Mouse (Mus musculus): ENCODE measurements around the gene Ift52.
"Not testable (repeated sequence)": the region's sequence is repeated elsewhere in the genome, so short reads cannot be mapped to it uniquely, and the experiment has no call there.

Ift52 gene

GRCm38 (mm10) chr2:163032622-163033021 lies 15.5 kb downstream of the Ift52 start:
- DNase-seq, result no peak

GRCm38 (mm10) chr2:163039940-163040339 lies 22.8 kb downstream of the Ift52 start:
- no peak for DNase-seq

DNA sequence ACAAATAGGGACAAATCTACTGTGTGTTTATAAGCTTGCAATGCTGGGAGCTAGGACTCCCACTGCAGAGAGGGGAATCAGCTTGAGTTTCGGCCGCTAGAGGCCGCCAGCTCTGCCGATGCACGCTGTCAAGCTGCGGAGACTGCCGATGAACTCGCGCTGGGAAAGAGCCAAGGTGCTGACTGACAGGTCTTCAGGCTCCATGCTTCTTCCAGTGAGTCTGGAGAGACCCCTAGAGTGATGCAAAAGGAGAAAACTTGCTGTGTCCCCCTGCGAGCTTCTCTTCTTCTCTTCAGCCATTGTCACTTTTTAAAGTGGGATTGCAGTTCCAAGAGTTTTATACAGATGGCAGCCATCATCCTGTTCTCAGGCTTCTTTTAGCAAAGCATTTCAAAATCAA lies 31.0 kb downstream of the Ift52 start:
- DNase-seq, result peak; percentile 85

DNA sequence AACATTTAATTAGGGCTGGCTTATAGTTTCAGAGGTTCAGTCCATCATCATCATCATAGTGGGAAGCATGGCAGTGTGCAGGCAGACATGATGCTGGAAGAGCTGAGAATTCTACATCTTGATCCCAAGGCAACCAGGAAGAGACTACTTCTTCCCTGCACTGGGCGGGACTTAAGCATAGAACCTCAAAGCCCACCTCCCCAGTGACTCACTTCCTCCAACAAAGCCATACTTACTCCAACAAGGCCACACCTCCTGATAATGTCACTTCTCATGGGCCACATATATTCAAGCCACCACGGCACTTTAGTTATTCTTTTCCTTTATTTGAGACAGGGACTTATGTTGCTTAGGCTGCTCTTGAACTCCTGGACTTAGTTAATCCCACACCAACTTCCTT lies 32.0 kb downstream of the Ift52 start:
- DNase-seq, result no peak

- no peak for DNase-seq
Observed at GRCm38 (mm10) chr2:163051691-163052090, 34.5 kb downstream of the Ift52 start.

- DNase-seq, result no peak
Observed at GRCm38 (mm10) chr2:163052101-163052500, 34.9 kb downstream of the Ift52 start.

GRCm38 (mm10) chr2:163052826-163053225 lies 35.7 kb downstream of the Ift52 start:
- DNase-seq, result no peak

- DNase-seq, result peak; percentile 82
Observed at GRCm38 (mm10) chr2:163054335-163054840, 37.2 kb downstream of the Ift52 start, which contains the start of gene Mybl2. Gene Mybl2 (plus strand): TSS chr2:163054687.

DNA sequence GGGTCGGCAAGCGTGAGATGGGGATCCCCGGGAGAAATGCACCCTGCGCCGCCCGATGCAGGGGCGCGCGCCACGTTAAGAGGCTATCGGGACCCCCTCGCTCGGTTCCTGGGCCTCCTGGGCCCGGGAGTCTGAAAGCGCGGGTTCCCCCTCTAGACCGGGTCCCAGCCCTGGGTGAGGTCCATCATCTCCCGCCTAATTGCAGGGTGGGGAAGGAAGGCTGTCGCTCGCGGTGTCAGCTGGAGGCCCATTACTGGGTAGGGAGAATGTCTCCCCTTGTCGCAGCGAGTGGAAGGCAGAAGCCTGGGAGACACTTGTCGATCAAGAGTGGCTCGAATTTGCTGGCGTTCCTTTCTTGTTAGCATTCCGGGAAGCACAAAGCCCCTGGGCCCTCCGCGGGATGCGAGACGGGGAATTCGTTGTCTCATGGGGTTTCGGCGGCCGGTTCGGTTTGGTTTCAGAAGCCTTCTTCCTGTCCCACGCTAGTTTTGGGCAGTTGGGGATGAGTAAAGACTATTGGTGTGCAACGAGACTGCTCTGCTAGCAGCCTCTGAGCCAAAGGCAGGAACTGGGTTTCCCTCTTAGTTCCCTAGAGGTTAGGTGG lies 37.8 kb downstream of the Ift52 start:
- peak; percentile 11 for DNase-seq

DNA sequence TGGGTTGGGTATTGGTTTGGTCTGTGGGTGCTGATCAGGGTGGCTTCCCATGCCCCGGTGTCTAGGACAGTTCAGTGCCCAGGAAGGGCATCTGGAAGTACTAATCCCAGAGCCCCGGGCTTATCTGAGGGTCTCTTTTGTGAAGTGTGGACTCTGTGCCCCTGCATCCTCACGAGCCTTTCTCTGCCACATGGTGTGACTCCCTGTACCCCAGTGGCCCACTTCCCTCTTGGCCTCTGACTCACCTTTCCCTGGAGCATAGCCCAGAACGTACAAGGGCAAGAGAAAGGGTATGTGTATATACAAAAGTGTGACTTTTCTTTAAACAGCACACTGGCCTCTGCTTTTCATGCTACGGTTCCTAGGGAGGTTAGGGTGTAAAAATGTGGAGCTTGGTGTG lies 38.6 kb downstream of the Ift52 start:
- no peak for DNase-seq

DNA sequence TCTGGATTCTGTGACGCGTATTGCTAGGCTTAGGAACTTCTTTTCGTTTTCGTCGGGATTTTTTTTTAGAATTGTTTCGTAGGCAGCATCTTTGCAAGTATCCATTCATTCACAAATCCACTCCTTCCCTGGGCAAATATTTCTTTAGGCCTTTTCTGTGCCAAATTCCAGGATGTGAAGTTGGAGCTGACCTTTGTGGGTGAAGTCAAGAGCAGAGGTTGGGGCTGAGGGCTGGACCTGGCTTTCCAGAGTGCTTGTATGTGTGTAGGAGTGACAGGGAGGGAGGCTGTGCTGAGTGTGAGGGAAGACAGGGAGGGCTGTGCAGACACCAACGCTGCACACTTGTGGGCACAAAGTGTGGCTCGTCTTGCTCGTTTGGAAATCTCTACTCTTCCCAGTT lies 39.4 kb downstream of the Ift52 start:
- no peak for DNase-seq

- not testable (repeated sequence) for DNase-seq
Observed at GRCm38 (mm10) chr2:163058981-163059380, 41.8 kb downstream of the Ift52 start.

DNA sequence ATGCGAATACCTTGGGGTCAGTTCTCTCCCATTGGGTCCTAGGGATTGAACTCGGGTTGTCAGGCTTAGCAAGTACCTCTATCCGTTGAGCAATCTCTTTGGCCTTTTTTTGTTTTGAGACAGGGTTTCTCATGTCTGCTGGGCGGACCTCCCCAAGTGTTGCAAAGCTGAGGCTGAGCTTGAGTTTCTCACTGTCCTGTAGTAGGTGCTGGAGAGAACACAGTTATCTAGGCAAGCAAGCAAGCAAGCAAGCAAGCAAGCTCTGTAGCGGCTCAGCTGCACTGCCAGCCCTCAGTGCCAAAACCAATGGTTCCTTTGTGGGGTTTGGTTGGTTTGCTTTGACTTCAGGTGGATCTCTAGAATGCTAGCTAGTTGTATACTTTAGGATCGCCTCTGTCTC lies 43.5 kb downstream of the Ift52 start:
- DNase-seq, result no peak

- DNase-seq, result no peak
Observed at GRCm38 (mm10) chr2:163061203-163062118, 44.3 kb downstream of the Ift52 start.

DNA sequence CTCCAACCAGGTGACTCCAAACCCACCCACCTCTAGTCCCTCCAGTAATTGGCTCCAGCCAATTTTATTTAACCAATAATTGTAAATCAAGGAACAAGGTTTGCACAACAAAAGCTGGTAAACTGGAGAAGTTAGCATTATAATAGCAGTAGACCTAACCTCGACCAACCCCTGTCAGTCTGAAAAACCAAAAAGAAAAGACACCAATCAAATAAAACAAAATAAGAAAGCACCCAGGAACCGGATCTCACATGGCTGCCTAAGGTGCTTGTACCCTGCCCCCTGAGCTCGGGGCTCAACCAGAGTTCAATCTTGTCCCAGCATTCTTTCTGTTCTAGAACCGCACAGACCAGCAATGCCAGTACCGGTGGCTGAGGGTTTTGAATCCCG lies 45.0 kb downstream of the Ift52 start:
- DNase-seq, result no peak

DNA sequence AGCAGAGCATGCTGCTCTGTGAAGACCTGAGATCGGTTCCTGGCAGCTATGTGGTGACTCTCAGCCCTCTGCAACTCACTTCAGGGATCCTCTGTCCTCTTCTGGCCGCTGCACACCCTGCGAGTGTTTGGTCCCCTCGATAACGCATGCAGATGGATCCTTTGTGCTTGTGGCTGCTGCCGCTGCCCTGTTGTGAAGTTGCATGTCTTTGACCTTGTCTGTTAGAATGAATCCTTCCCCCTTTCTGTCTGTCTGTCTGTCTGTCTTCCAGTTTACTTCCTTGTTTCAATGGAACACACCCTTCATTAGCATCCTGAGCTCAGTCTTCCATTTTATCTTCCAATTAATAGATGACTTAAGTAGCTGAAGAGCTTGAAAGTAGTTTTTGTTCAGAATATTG lies 49.2 kb downstream of the Ift52 start:
- DNase-seq, result no peak

DNA sequence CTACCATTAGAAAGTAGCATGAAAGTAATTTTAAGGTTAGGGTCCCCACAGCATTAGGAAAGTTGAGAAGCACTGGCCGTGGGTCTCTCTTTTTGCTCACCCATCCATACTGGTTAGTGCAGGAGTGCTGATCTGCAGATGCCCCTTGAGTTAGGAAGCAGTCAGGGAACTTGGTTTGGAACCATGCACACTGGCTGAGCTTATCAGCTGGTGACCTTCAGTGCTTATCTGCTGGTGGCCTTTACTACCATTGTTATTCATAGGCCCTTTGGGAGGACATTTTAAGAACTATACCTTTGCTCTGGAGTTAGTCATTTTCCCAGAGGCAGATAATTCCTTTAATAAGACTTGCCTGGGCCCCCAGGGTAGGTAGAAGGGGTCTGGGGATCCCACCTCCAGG lies 50.1 kb downstream of the Ift52 start:
- DNase-seq, result no peak

DNA sequence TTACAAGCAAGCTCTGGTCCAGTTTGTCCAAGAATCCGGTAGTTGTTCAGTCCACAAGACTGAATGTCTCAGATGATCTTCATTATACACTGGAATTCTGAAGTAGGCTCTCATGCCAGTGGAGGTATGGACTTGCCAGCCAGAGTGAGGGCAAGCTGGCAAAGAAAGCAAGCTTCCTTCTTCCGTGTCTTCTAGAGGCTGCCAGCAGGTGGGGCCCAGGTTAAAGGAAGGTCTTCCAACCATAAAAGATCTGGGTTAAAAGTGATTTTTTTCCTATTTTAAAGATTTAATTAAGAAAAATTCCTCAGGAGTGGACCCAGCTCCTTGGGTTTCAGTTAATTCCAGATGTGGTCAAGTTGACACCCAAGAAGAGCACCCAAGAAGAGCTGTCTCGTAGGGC lies 53.1 kb downstream of the Ift52 start:
- no peak for DNase-seq

- no peak for DNase-seq
Observed at GRCm38 (mm10) chr2:163071590-163071989, 54.4 kb downstream of the Ift52 start.

GRCm38 (mm10) chr2:163073023-163073757 lies 56.0 kb downstream of the Ift52 start:
- DNase-seq, result no peak

DNA sequence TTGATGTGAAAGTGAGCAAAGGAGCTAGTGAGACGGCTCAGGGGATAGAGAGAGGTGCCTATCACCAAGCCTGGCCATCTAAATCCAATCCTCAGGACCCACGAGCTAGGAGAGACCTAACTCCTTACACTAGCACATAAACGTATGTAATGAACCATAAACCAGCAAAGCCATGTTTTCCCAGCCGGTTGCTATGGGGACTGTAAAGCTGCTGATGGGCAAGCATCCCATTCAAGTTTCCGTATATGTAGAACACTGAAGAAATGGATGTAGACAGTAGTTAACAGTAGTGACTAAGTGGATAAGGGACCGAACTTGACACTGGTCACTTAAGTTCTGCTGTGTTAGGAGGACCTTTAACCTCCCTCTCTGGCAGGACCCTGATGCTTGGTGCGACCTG lies 56.9 kb downstream of the Ift52 start:
- peak; percentile 23 for DNase-seq

DNA sequence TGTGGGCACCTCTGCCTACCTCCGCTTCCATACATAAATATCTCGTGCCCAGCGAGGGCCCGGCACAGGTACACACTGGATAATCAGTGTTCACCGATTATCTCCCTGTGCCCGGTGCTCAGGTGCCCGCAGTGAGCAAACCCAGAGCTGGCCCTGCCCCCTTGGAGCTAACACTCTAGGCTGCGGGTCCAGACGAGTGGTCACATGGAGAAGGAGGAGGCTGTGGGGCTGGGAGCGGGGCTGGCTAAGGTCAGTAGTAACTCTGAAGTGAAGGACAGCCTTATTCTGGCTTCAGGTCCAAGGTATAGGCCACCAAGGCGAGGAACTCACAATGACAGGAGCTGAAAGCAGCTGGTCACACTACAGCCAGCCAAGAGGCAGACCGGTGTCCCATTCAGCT lies 57.7 kb downstream of the Ift52 start:
- no peak for DNase-seq

GRCm38 (mm10) chr2:163075234-163075633 lies 58.1 kb downstream of the Ift52 start:
- DNase-seq, result no peak
